Mouse (Mus musculus) bone marrow macrophage, adult 2 months (primary cell): ENCODE measurements around the gene Cd36. TPM values are rescaled to one million over a fixed set of nuclear protein-coding genes. Genes with fewer than 3 reads are reported as not detected.

Source experiments
- H3K27ac ChIP-seq: 2 replicates; pipeline ENCODE4 v1.5.1; 2012; ENCODE audit warnings: low read depth, low read length; ENCODE audit not compliant: insufficient read depth
- H3K4me1 ChIP-seq: 2 replicates; pipeline ENCODE4 v1.6.1; 2012; ENCODE audit warnings: low read length; ENCODE audit not compliant: control insufficient read depth, insufficient read depth
- H3K4me3 ChIP-seq: 2 replicates; pipeline ENCODE4 v1.5.1; 2012; ENCODE audit warnings: mild to moderate bottlenecking, low read length, moderate library complexity; ENCODE audit not compliant: insufficient read depth
- CTCF ChIP-seq: IDR thresholded peaks from 2 replicates; pipeline ENCODE4 v1.5.1; 2012; ENCODE audit warnings: low read depth, mild to moderate bottlenecking, low read length, moderate library complexity
- POLR2A ChIP-seq: IDR thresholded peaks from 2 replicates; pipeline ENCODE4 v1.6.1; 2012; ENCODE audit warnings: mild to moderate bottlenecking, low read depth, low read length, borderline replicate concordance
- polyA plus RNA-seq: library from polyadenylated mRNA; stranded (reverse); fragments of >200 nt; gene quantifications from 2 replicates; pipeline ENCODE4 v1.2.4, GENCODE M21; 2012; ENCODE audit not compliant: missing spikeins, insufficient read depth, insufficient read length

Cd36 gene
- polyA plus RNA-seq, 1 experiment: 451 TPM

DNA sequence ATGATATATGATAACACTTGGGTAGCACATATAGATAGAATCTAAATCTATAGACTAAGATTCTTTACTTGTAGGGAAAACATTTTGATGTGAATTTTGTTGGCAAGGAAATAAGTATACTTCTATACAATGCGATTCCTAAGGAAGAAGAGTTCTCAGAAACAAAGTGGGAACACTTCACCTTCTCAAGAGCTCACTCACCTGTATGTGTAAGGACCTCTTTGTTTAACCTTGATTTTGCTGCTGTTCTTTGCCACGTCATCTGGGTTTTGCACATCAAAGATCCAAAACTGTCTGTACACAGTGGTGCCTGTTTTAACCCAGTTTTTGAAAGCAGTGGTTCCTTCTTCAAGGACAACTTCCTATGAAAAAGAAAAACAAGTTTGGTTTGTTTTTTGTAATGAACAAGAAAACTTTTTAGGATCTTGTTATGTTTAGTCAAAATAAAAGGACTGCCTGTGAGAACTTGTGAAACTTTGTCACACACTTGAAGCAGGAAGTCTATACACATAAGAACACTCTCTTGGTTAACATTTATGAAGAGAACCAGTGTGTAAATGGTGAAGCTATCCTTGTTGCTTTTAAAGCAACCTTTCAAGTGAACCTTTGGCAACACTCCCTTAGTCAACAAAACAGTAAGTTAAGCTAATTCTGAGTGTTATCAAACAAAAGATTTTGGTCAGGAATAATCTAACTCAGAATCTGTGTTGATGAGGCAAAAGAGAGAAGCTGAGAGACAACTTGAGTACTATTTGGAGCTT is 68.2 kb downstream of the Cd36 start:
- no peak overlapping the region for H3K4me3 ChIP-seq
- no peak for TF ChIP-seq POLR2A
- TF ChIP-seq CTCF: no peak
- no peak overlapping the region for H3K27ac ChIP-seq
- H3K4me1 ChIP-seq: peaks cover 12% of the 10 kb centered on the region

DNA sequence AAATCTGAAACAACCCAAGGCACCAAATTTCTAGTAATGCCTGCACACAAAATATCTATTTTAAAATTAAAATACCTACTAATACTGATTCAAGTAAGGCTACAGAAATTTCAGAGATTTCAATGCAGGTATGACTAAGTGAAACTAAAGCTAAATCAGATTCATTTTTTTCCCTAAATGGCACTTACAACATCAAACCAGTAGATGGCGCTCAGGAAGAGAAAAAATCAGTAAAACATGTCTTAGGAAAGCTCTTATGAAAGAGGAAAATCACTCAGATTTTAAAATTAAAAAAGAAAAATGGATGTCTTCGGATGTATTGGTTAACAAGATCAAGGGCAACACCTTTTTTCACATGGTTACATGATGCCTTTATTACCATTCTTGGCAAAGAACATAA is 72.4 kb downstream of the Cd36 start:
- peaks cover 6% of the 10 kb centered on the region for H3K4me1 ChIP-seq
- no peak overlapping the region for H3K4me3 ChIP-seq
- TF ChIP-seq POLR2A (no peak), CTCF (no peak)
- no peak overlapping the region for H3K27ac ChIP-seq

DNA sequence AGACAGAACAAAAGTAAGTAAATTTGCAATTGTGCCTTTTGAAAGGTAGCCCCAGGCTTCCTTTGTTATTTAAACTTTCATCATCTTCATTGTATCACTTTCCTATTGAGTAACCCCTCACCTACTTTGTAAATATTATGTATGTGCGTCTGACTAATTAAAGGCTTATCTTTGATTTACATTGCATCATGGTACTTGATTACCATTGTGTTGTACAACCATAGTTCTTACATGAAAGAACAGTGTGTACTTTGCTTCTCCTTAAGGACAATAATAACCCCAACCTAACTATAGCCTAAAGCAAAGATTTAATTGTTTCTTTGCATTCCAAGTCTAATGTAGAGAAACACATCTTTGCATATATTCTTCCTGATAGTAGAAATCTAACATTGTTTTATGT is 78.3 kb downstream of the Cd36 start:
- Histone ChIP-seq H3K27ac (no peak overlapping the region), H3K4me3 (no peak overlapping the region), H3K4me1 (peaks cover under 1% of the 10 kb centered on the region; the same call in 1 of the 2 replicates)
- no peak for TF ChIP-seq CTCF
- TF ChIP-seq POLR2A: no peak

DNA sequence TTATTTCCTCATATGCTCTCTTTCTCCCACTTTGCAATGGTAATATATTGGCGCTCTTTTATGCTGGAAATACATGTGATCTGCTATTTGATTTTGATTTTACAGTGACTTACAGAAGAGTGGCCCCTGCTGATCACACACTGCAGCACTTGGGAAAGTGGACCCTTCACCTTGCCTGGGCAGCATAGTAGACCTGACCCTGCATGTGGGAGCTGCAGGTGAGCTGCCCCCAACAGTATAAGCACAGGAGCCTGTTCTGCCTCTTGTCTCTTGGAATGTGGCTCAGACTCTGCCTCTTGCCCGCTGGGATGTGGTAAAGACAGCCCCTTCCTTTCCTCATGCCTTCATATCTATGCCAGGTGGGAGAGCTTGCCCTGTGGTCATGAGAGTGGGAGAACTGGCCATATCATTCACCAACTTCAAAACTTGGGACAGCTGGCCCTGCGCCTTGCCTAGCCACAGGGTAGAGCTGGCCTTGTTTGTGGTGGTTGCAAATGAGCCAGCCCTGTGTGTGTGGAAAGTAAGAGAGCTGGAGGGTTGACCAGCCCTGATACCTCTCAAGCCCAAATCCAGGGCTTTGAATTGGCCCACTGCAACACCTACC is 81.7 kb downstream of the Cd36 start:
- TF ChIP-seq POLR2A: no peak
- no peak for TF ChIP-seq CTCF
- Histone ChIP-seq H3K4me1 (no peaks in the 10 kb centered on the region), H3K4me3 (no peak overlapping the region), H3K27ac (no peak overlapping the region)

DNA sequence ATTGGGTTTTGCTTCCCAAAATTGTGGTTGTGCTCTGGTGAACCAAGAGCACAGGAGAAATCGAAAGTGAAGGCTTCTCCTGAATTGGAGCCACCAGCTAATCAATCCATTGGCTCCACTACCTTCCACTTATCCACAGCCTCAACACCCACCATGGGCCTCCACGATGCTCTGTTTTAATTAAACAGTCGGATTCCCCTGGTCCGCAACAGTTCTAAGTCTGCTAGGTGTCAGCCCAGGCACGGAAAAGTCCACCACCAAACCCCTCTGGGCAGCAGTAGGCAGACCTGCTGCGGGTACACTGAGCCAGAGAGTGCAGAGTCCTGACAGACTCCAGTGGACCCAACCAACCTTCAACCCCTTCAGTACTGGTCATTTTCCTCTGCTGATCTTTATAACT is 112.0 kb downstream of the Cd36 start:
- H3K4me3 ChIP-seq: no peak overlapping the region
- no peak for TF ChIP-seq CTCF
- no peak for TF ChIP-seq POLR2A
- H3K27ac ChIP-seq: no peak overlapping the region
- no peaks in the 10 kb centered on the region for H3K4me1 ChIP-seq

DNA sequence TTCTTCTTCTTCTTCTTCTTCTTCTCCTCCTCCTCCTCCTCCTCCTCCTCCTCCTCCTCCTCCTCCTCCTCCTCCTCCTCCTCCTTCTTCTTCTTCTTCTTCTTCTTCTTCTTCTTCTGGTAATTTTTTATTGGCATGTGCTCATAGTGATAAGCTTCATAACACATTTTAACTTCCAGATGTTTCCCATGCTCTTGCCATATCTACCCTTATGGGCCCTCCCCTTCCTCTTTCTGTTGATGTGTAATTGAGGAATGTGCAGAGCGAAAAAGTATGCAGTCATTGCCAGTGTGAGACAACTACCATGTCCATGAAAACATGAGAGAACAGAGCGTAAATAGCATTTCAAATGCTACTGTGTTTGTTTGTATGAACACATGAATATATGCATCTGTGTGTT is 118.3 kb downstream of the Cd36 start:
- Histone ChIP-seq H3K4me1 (no peaks in the 10 kb centered on the region), H3K4me3 (no peak overlapping the region), H3K27ac (no peak overlapping the region)
- TF ChIP-seq CTCF (no peak), POLR2A (no peak)

DNA sequence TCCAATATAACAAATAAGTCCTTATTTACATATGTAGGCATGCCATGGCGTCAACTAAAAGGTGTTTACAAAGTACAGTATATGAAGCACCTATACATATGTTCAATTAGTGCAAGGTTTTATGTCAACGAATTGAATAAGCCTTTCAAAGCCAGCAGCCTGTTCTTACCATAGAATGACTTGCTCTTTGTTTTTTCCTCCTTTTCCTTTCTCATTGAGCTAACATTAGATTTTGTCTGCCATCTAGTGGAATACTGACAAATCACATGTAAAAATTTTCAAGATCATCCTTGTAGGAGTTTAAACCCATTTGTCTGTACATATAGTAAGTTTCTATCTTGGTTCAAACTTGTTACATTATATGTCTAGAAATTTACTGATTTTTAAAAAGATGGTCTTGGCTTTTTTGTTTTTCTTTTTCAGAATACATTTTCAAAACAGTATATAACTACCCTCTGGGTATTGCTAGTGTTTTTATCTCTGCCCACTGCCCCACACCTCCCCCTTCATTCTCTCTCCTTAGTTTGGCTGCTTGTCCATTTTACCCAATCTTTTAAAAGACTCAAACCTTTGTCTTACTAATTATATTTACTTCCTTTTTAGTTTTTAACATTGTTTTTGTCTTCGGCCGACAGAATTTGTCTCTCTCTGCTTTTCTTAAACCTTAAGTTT is 122.5 kb downstream of the Cd36 start:
- no peak overlapping the region for H3K27ac ChIP-seq
- H3K4me3 ChIP-seq: no peak overlapping the region
- no peak for TF ChIP-seq CTCF
- no peak for TF ChIP-seq POLR2A
- no peaks in the 10 kb centered on the region for H3K4me1 ChIP-seq

DNA sequence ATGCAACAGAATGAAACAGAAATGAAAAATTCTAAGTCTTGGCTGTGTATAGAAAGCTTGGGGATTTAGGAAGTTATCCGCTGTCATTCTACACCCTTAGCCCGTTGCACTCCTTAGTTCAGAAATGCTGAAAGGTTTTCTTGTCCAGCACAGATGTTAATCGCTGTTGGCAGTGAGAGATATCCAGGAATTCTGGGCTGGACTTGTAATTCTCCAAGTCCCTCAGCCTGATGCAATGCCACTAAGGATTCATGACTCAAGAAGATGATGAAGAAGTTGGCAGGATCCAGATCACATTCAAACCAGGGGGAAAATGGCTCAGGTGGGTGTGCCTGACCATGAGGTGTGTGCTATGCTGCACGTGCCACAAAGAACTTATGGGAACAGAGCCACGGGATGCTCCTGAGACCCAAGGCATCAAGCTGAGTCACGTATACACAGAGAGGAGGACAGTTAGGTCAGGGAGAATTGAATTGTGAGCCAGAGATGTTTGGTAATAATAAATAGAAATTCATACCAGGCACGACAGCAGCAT is 135.1 kb downstream of the Cd36 start:
- no peaks in the 10 kb centered on the region for H3K4me1 ChIP-seq
- TF ChIP-seq POLR2A: no peak
- no peak for TF ChIP-seq CTCF

DNA sequence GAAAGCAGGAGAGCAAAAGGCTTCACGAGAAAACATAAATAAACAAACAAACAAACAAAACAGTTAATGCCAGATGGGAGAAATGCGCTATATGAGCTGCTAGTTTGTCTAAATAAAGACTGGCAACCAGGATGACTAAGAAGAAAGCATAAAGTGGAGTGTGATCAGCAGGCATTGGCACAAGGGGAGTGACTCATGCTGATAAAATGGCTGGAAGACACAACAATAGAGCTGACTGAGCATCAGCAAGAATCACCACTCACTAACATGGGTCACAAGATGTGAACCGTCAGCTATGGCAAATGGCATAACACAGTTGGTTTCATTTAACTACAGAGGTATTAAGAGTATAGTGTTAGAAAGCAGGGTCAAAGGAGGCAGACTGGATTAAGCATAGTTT is 140.3 kb downstream of the Cd36 start:
- TF ChIP-seq CTCF (no peak), POLR2A (no peak)
- no peak overlapping the region for H3K4me3 ChIP-seq
- no peak overlapping the region for H3K27ac ChIP-seq
- no peaks in the 10 kb centered on the region for H3K4me1 ChIP-seq

More for the DNA sequence above, 135.1 kb downstream of the Cd36 start:
- Histone ChIP-seq H3K27ac (no peak overlapping the region), H3K4me3 (no peak overlapping the region)

DNA sequence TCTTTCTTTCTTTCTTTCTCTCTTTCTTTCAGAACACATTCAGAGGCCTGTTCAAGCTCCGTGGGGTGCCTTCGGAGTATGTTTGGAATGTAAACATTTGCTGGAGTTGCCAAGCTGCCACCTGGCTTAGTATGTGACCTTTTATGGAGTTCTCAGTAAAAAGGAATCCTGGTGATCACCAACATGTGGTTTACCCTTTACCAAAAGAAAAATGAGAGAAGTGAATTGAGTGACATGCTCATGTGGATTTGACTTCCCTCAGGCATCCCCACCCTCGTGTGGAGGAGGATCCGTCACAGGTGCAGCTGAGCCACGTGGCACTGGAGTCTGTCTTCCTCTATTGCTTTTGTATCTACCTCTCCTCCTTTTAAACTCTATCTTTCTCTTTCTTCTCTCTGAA is 141.5 kb downstream of the Cd36 start:
- Histone ChIP-seq H3K4me3 (no peak overlapping the region), H3K4me1 (no peaks in the 10 kb centered on the region), H3K27ac (no peak overlapping the region)
- no peak for TF ChIP-seq POLR2A
- no peak for TF ChIP-seq CTCF
